Mouse (Mus musculus) adrenal gland, adult 8-10 months (tissue): Measurements from ENCODE around the gene Eid3. TPM values are rescaled to one million over a fixed set of nuclear protein-coding genes. Genes with fewer than 3 reads are reported as not detected.

Experiments
- DNase-seq: peaks from one replicate; pipeline ENCODE4 v3.0.0; 2022
- total RNA-seq, 4 experiments: library from RNA; stranded (reverse); gene quantifications; 2 replicates each; pipeline ENCODE4 v1.2.4; 2022

The Eid3 gene
- total RNA-seq = 1 to 10 TPM; 1.5 to 3.5 (median 3.0) TPM

DNA sequence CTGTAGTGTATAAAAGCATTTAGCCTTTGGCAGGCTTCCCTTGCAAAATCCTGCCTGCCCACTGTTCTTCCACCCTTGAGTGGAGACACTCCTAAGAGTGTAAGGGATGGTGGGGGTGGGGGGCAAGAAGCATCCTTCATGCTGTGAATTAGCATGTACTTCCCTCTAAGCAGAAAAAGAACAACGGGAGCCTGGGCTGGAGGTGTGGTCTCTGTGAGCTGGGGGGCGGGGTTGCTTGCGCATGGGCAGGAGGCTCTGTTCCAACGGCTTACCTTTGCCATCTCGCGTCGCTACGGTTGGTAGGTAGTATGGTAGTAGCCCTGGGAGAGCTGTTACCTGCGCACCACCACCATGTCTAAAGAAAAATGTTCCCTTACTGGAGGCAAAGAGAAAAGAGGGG, at the start of gene Eid3:
Gene Eid3, plus strand, starts transcription at position 271 of the 400 bp plus-strand sequence.
- DNase-seq = no peak

- no peak for DNase-seq
Observed at GRCm38 (mm10) chr10:82817514-82817913, 48.9 kb upstream of the Eid3 start.

DNA sequence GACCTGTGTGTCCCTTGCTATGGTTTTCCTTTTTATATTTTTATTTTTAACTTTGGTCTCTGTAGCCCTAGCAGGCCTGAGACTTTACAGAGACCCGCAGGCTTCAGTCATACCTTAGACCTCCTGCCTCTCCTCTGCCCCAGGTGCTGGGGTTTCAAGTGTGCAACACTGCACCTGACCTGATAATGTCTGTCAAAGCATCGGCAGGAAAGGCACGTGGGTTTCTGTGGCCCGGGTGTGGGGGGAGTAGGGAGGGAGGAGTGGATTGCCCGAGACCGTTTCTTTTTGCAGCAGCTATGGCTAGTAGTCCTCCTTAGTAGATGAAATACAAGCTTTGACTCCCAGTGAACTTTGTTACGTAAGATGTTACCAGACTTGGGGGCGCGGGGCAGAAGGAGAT, 48.5 kb upstream of the Eid3 start:
- no peak for DNase-seq

DNA sequence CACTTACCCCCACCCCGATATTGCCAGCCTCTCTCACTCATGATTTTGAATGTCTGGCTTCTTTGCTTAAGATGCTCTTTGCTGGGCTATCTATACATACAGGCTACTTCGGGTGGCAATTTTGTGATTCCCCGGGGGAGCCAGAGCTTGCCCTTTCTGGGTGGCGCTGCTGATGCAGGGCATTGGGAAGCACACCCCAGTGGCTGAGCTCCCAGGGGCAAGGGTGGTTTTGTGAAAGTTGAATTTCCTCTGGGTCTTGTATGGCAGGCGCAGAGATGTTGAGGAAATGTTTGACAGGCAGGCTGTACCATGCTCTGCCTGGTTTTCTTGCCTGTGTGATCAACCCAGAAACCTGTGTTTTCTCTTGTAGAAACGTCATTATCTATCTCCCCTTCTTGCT, 47.8 kb upstream of the Eid3 start:
- DNase-seq = no peak

GRCm38 (mm10) chr10:82823108-82823778, 43.2 kb upstream of the Eid3 start:
- DNase-seq = no peak

DNA sequence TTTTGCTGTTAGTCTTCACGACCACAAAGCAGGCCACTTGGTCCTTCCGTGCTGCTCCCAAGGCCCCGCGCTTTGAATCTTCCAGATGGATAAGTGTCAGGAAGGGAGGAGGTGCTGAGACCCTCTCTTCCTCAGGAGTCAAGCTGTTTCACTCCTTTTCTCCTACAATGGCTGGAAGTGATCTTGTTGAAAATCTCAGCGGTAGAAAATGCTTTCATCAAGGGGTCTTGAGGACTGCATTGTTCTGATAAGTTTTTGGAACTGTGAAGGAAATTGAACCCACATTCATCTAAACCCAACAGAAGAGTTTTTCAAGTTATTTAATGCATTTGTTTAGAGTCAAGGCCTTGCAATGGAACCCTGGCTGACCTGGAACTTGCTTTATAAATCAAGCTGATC, 42.6 kb upstream of the Eid3 start:
- DNase-seq = no peak

- DNase-seq = peak; percentile 39
Observed at GRCm38 (mm10) chr10:82824541-82824940, 41.9 kb upstream of the Eid3 start.

DNA sequence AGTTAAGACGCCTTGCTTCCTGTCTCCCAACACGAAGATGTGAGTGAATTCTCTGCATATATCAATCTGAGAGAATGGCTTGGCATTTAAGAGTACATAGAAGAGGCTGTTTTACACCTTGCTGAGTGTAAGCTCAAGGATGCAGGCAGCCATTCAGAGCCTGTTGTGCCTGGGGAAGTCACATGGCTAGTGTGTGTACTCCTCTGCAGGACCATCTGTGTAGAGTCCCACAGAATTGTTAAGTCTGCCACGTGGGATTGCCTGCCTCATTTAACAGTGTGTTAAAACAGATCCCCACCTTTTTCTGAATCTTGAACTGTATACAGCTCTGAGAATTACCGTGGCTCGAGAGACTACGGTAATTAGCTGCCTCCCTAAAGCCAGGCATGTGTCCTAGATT, 39.9 kb upstream of the Eid3 start:
- DNase-seq = no peak

GRCm38 (mm10) chr10:82833926-82834325, 32.5 kb upstream of the Eid3 start, which contains the start of gene Txnrd1:
Txnrd1 (plus strand) TSS chr10:82833951.
- no peak for DNase-seq

- no peak for DNase-seq
Observed at GRCm38 (mm10) chr10:82835898-82836297, 30.5 kb upstream of the Eid3 start.

- no peak for DNase-seq
Observed at GRCm38 (mm10) chr10:82838390-82838789, 28.0 kb upstream of the Eid3 start.

GRCm38 (mm10) chr10:82844090-82844489, 22.3 kb upstream of the Eid3 start:
- DNase-seq = no peak

DNA sequence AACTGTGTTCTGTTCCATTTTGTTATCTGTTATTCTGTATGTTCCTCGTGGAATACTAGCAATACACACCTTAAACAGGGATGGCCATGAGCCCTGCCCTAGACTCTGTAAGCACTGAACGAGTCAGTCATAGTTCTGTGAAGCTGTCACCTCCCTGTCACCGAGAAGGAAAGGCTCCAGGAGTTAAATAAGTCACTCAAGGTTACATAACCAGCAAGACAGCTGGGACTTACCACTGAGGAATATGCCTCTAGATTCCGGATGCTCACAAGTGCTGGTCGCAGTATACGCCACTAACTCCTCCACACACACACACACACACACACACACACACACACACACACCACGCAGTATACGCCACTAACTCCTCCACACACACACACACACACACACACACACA, 21.7 kb upstream of the Eid3 start:
- DNase-seq = no peak

DNA sequence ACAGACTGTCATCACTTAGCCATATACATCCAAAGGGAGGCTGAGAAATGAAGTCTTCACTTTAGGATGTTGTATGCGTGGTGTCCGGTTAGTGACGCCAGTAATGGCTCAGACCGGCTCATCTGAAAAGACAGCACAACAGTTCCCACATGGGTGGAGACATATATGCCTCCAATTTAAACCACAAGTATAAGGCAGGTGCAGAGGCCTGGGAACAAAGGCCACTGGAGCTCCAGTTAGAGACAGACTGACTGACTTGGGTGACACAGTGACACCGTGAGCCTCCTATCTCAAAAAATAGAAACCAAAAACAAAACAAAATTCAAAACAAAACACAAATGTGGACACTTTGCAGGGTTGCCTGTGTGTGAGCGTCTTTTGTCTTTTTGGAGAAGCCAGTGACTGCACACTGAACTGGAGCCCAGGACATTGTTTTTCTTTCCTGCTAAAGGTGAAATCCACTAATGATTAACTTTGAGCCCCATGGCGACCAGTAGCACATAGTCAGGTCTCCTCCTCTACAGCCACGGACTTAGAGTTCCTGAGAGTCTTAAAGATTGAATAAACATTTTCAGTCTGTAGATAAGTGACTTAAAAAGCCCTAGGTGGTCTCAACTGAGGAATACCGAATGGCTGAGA, 18.5 kb upstream of the Eid3 start:
- no peak for DNase-seq

DNA sequence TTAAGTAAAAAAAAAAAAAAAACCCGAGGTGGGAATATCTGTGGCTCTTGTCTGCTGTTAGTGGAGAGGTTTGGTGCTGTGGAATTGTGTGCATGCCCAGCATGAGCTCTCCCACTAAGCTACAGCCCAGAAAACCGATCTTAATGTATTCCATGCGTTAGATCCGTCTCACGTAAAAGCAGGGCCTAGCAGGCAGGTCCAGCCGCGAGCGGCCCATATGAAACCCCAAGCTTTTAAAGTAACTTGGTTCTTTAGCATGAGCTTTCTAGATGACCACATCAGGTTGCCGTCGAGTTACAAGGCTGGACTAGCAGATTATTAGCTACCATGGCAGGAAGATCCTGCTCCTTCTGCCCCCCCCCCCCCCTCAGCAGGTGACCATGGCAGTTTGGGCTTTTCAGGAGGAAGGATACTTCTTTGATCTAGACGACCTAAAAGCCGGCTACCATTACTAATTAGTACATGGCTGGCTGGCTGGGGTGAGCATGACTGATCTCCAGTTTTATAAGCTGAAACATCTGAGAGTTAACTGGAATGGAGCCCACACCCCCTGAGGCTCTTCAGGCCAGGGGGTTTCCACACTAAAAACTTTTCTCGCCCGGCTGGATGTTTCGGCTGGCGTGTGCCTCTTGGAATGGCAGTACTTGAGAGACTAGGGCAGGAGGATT, 16.6 kb upstream of the Eid3 start:
- DNase-seq = no peak

GRCm38 (mm10) chr10:82850354-82850752, 16.1 kb upstream of the Eid3 start:
- DNase-seq = no peak

GRCm38 (mm10) chr10:82851751-82852150, 14.7 kb upstream of the Eid3 start:
- DNase-seq = no peak

GRCm38 (mm10) chr10:82858032-82858680, 8.3 kb upstream of the Eid3 start:
- no peak for DNase-seq

DNA sequence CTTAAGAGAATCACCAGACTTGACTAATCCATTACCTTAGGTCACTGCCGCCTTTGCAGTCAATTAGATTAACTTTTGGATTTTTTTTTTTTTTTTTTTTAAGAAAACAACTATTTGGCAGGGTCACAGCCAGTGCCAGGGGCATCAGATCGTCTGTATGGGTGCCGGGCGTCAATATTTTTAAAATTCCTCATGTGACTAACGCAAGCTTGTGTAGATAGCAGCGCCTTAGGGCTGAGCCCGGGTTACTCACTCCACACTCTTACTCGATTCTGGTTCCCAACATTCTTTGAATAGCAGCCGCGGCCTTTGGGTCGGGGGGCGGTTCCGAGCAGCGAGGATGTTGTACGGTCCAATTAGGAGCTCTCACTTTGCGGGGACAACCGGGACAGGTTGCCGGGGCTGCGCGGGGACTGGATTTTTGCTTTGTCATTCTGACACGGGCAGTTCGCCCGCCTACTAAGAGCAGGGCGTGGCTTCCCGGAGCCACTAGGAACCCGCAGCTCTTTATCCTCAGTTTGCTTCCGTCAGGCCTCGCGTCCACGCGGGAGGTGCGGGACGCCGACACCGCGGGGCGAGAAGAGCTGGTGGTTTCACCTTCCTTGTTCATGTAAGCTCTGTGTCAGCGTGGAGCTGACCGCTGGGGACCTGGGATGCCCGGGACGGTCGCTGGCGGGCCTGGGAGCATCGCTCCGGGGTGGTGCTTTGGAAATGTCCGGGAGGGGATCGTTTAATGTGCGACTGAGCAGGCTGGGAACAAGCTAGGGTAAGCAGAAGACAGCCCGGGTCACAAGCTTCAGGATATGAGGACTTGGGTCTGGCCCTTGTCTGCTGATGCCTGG, 7.5 kb upstream of the Eid3 start:
- peak; percentile 94 for DNase-seq

GRCm38 (mm10) chr10:82859533-82859915, 6.9 kb upstream of the Eid3 start:
- DNase-seq = peak; percentile 35

DNA sequence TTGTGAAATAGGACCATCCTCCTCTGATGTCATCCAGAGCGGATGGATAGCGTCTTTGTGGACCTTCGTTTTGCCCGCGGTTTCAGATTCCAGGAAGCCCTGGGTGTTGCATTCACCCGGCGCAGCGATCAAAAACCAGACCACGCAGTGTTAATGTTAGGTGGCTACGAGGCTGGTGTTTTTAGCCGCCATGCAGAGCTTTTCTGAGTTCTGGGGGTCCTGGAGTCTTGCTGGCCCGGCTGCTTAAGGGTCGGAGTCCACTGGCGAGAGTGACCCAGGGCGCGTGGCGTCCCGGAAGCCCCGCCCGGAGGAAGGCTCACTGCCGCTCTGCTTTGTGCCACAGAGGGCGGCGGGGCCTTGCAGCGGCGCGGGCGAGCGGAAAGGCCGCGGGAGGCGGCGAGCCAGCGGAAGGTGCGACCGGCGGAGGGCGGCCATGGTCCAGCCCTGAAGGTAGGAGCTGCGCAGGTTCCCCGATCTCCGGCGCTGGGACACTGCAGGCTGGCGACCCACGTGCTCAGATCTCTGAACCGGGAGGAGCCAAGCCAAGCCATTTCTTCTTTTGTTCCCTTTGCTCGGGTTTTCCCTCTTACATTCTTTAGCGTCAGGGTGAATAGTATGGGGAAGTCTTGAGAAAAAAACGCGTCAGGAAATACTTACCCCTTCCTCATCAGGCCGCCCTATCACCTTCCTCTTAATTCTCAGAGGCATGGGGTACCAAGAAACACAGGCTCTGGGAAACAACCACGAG, 6.1 kb upstream of the Eid3 start:
- DNase-seq = peak; percentile 60

- DNase-seq = no peak
Observed at GRCm38 (mm10) chr10:82860929-82861315, 5.5 kb upstream of the Eid3 start.
